ENCODE assay signal across 20 mouse cellular contexts in genomic region chr9:99391557-99391956, GRCm38 (mm10). TPM values are rescaled to one million over a fixed set of nuclear protein-coding genes. Genes with fewer than 3 reads are reported as not detected.
"Had no signal": no experiment of that assay in that cellular context is flagged by ENCODE, and none has a peak within 500 bp of the region (broad histone marks: within the 10 kb centered on the region; RNA-seq: fewer than 3 reads in every experiment).

No protein-coding gene starts in this region.

- H3K9ac ChIP-seq: limb, embryonic 12.5 days; limb, embryonic 15.5 days; liver, embryonic 15.5 days; lung, embryonic 15.5 days; midbrain, embryonic 13.5 days had no signal

- ATAC-seq: intestine, embryonic 16.5 days; midbrain, embryonic 13.5 days had no signal

- DNase-seq: kidney, adult 18-20 months; kidney, postnatal 25 days; left cerebral cortex, postnatal 4 days; lung, adult 18-20 months; lung, postnatal 10 days; lung, postnatal 36 days; thymus, adult 18-20 months; thymus, postnatal 36 days had no signal

- H3K27me3 ChIP-seq: limb, embryonic 12.5 days; limb, embryonic 15.5 days; liver, embryonic 15.5 days; lung, embryonic 15.5 days; midbrain, embryonic 13.5 days had no signal

- H3K4me3 ChIP-seq: limb, embryonic 12.5 days; limb, embryonic 15.5 days; liver, embryonic 15.5 days; lung, embryonic 15.5 days; megakaryocyte, embryonic 14.5 days; midbrain, embryonic 10.5 days; midbrain, embryonic 13.5 days had no signal

- H3K4me2 ChIP-seq: limb, embryonic 12.5 days; limb, embryonic 15.5 days; liver, embryonic 15.5 days; lung, embryonic 15.5 days; midbrain, embryonic 13.5 days had no signal

- H3K36me3 ChIP-seq: liver, embryonic 15.5 days; lung, embryonic 15.5 days had no signal

- H3K9me3 ChIP-seq: limb, embryonic 12.5 days; limb, embryonic 15.5 days; liver, embryonic 15.5 days; lung, embryonic 15.5 days; megakaryocyte, embryonic 14.5 days; midbrain, embryonic 10.5 days; midbrain, embryonic 13.5 days had no signal

- H3K27ac ChIP-seq: kidney, postnatal 0 days; limb, embryonic 12.5 days; limb, embryonic 15.5 days; liver, embryonic 15.5 days; lung, embryonic 15.5 days; midbrain, embryonic 10.5 days; midbrain, embryonic 13.5 days had no signal

- H3K4me1 ChIP-seq: lung, embryonic 15.5 days; megakaryocyte, embryonic 14.5 days; midbrain, embryonic 13.5 days had no signal

RNA-seq across cellular contexts. Expression of gene Nme9, which starts 59.7 kb away (rescaled TPM):
- polyA plus RNA-seq: kidney, embryonic 14.5 days; limb, embryonic 12.5 days; limb, embryonic 15.5 days; liver, embryonic 15.5 days; midbrain, embryonic 10.5 days; neural tube, embryonic 11.5 days; neural tube, embryonic 14.5 days had no signal
